ENCODE assay signal across 8 mouse cellular contexts in the genomic region with DNA sequence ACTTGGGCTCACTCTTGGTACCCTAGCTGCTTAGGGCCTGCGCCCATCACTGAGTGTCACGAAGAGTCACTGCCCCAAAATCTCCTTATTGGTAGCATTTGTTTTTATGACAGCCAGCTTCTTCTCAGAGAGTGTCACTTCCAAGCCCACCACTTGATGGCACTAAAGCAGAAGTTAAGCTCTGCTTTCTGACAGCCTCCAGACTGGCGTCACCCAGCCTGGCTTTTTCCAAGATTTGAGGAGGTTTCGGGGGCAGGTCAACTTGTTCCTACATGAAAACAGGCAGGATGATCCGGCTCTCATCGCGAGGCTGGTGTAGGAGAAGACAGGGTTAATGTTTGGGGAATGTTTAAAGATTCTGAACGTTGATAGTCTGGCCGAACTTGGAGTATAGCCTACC. TPM values are rescaled to one million over a fixed set of nuclear protein-coding genes. Genes with fewer than 3 reads are reported as not detected.
DNase-seq lines count a peak whose midpoint lies in the region; ATAC-seq lines count a peak whose summit lies in the region.

No protein-coding gene starts in this region.

- H3K27ac ChIP-seq in forebrain, embryonic 16.5 days (ENCODE audit: low read length): no peak overlapping the region
- H3K27ac ChIP-seq in lung, embryonic 16.5 days (ENCODE audit: low read length): no peak overlapping the region

- H3K4me3 ChIP-seq in forebrain, embryonic 16.5 days (replicated peaks; ENCODE audit: low read length): no peak overlapping the region
- H3K4me3 ChIP-seq in lung, embryonic 16.5 days (ENCODE audit: low read length): no peak overlapping the region

- H3K4me1 ChIP-seq in forebrain, embryonic 16.5 days (replicated peaks; ENCODE audit: control insufficient read depth, insufficient read depth, low read length): peaks cover 19% of the 10 kb centered on the region
- H3K4me1 ChIP-seq in lung, embryonic 16.5 days (replicated peaks; ENCODE audit: control insufficient read depth, insufficient read depth, low read length): peaks cover 28% of the 10 kb centered on the region

- peak; percentile 92 for DNase-seq in NIH3T3 (ENCODE audit: low read depth)
- DNase-seq in cerebellum, adult 18-20 months: peak; percentile 76 to 83
- peak; percentile 77 to 89 for DNase-seq in heart, postnatal 14 days
- peak; percentile 72 to 85 for DNase-seq in layer of hippocampus, adult 8-10 months (ENCODE audit: low spot score in 2 of 2)
- peak; percentile 85 for DNase-seq in right cerebral cortex, adult 18-20 months
- DNase-seq in urinary bladder, postnatal 10 days (ENCODE audit: low spot score): peak; percentile 40

- WGBS in forebrain, embryonic 16.5 days: 20% methylated on average over 9 of the region's 9 CpGs
- 7% methylated on average over 9 of the region's 9 CpGs for WGBS in lung, embryonic 16.5 days

- peaks cover 2% of the 10 kb centered on the region for H3K27me3 ChIP-seq in forebrain, embryonic 16.5 days (replicated peaks; ENCODE audit: control insufficient read depth, insufficient read depth, low read length)
- peaks cover under 1% of the 10 kb centered on the region; the same call in 1 of the 2 replicates for H3K27me3 ChIP-seq in lung, embryonic 16.5 days (ENCODE audit: control insufficient read depth, insufficient read depth, low read depth, low read length)

- H3K9me3 ChIP-seq in forebrain, embryonic 16.5 days (ENCODE audit: control insufficient read depth, low read length): no peaks in the 10 kb centered on the region
- H3K9me3 ChIP-seq in lung, embryonic 16.5 days (ENCODE audit: control insufficient read depth, low read length): no peaks in the 10 kb centered on the region

- H3K36me3 ChIP-seq in forebrain, embryonic 16.5 days (ENCODE audit: control insufficient read depth, insufficient read depth): no peaks in the 10 kb centered on the region
- H3K36me3 ChIP-seq in lung, embryonic 16.5 days (ENCODE audit: control insufficient read depth, insufficient read depth, low read length): no peaks in the 10 kb centered on the region

- H3K9ac ChIP-seq in forebrain, embryonic 16.5 days (replicated peaks; ENCODE audit: low read depth, low read length): no peak overlapping the region
- no peak overlapping the region for H3K9ac ChIP-seq in lung, embryonic 16.5 days (ENCODE audit: low read length)

- peak; percentile 34 for ATAC-seq in forebrain, embryonic 16.5 days
- peak; percentile 24 for ATAC-seq in lung, embryonic 16.5 days (ENCODE audit: low read depth)

- no peak overlapping the region for H3K4me2 ChIP-seq in forebrain, embryonic 16.5 days (ENCODE audit: low read length)
- no peak overlapping the region for H3K4me2 ChIP-seq in lung, embryonic 16.5 days (ENCODE audit: low read depth, low read length)

- intact Hi-C loops in heart, postnatal 14 days (cut with DNase I): loop anchor here (2.0 to 10.0 kb wide), 4 partner anchors 36 to 204 kb away; a partner anchor contains a TSS

RNA-seq across cellular contexts. Expression of a gene that starts 54.9 kb away (rescaled TPM):
- polyA plus RNA-seq in forebrain, embryonic 16.5 days (2015; fragmentation: Nextera tagmentation; extraction: Ambion mirVana): 4.0 and 4.1 TPM in 2 replicates
- total RNA-seq in heart, postnatal 14 days (2021): 1 to 10 TPM; 2.1 to 2.9 TPM
- total RNA-seq in layer of hippocampus, adult 8-10 months (2022): 1 to 10 TPM in 3 of 4 experiments, under 1 TPM in 1; 0.68 to 1.9 (median 1.5) TPM
- 12.3 and 13.4 TPM in 2 replicates for polyA plus RNA-seq in lung, embryonic 16.5 days (2015; fragmentation: Nextera tagmentation; extraction: Ambion mirVana)

Comparison
In these comparisons a context has a peak if more than half of its experiments do, and no peak if none do; other contexts are left out.
1. DNase-seq: peak in every context shown above with its lines; median percentile 92 in NIH3T3; 85 in right cerebral cortex, adult 18-20 months; 83 in heart, postnatal 14 days; 80 in cerebellum, adult 18-20 months; 78 in layer of hippocampus, adult 8-10 months; 40 in urinary bladder, postnatal 10 days.